Mouse (Mus musculus) spleen, postnatal 14 days (tissue): ENCODE data around the gene Snx17.
A peak's percentile ranks its signal among the peaks of the same experiment; 100 is the strongest.

Experiments used
- DNase-seq, 2 experiments: peaks; one replicate each; pipeline ENCODE4 v3.0.0; 2021 to 2022; ENCODE audit warnings: low spot score in 2 of 2

Gene Snx17

DNA sequence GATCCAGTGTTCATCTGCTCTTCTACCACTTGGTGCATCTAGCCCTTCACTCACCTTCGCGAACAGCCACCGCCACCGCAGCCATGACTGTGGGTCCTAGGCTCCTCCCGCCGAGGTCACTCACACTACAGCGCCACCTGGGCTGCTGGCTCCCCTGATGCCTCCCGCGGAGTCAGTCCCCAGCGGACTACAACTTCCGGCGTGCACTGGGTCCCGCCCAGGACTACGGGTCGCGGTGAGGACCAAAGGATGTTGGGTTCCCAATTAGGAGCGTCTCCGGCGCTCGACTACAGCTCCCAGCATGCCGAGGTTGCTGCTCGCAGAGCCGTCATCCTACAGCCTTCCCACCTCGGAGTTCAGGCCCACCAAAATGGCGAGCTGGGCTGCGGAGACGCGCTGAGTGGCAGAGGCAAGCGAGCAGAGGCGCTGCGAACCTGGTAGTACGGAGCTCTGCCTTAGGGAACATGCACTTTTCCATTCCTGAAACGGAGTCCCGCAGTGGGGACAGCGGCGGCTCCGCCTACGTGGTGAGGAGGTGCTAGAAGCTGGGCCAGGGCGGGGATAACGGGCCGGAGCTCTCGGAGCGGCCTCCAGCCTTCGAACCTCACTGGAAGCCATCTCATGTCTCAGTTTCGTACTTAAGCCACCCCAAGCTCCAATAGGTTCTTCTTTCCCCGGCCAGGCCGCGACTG lies at the start of gene Snx17, which contains the start of gene Eif2b4:
TSS of gene Snx17 (plus strand) at position 289 of the 692 bp plus-strand sequence.
TSS of gene Eif2b4 (minus strand) at position 492 of the 692 bp plus-strand sequence.
- DNase-seq = peak; percentile 99

DNA sequence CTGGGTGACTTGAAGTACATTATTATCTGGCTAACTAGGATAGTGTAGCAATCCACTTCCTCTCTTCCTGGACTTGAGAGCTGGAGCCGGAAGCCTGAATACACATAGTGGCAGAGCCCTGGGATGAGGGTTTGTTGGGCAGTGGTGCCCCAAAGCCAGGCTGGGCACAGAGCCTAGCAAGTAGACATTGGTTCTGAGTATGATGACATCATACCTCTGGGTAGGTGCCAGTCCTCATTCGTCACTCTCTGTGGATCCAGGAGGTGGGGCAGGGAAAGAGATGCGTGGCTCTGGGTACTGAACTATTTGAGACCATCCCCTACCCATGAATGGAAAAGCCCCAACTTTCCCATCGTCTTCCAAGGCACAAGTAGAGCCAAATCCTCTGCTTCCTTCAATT lies 43.2 kb upstream of the Snx17 start:
- no peak for DNase-seq

DNA sequence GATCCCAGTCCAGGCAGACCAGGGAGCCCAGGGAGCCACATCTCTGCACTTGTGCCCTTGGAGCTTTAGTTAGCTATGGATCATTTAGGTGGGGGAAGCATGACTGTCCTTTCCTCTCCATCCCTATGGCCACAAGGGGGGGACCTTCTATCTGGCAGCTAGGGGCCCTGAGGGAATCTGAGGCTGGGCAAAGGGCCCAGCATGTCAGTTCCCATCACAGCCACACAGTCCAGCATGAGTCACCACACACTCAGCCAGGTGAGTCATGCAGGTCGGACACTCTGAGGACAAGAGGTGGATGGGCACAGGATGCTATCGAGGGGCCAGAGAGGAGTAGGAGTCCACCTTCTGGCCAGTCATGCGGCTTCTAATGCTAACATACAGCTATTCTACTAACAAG lies 41.3 kb upstream of the Snx17 start:
- no peak for DNase-seq

DNA sequence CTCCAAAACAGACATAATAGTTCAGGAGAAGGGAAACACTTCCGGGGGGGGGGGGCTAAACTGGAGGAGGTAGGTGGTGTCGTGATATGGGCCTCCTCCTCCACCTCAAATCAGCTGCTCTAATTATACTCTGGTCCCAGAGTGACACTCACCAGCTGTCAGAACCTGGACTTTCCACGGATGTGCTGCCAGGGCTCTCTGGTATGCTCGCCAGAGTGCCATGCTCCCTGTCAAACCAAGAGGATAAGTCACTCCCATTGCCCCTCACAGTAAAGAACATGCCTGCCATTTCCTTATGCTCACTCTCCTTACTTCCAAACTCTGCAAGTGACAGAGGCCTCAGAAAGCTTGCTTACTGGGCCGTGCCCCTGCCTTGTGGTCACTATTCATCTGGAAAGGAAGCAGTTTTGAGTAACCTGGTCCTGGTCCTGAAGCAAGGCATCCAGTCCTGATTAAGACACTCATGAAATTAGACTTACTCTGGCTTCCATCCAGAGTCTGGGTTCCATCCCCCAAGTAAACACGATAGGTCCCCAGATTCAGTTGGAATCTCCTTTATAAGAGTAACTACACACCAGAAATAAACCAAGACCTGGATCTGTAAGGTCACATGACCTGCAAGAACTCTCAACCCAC lies 39.4 kb upstream of the Snx17 start:
- no peak for DNase-seq

DNA sequence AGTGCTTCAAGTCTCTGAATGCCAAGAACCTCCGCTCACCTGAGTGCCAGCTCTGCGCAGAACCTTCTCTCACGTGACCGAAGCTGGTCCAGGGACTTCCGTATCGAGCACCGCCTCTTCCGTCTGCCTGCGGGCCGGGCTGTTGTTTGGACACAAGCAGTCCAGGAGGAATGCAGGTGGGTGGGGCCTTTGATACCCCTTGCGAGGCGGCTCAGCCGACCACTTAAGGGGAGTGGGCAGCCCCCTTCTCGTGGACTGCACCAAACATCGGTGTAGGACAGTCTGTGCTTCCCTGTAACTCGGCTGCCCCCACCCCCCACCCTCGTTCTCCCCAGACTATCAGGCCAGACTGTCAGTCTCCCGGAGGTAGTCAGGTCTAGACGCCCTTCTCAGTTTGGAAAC lies 38.9 kb upstream of the Snx17 start, which contains the start of gene Mpv17:
TSS of gene Mpv17 (minus strand) at position 100 of the 402 bp plus-strand sequence.
- DNase-seq = peak; percentile 38 to 60

DNA sequence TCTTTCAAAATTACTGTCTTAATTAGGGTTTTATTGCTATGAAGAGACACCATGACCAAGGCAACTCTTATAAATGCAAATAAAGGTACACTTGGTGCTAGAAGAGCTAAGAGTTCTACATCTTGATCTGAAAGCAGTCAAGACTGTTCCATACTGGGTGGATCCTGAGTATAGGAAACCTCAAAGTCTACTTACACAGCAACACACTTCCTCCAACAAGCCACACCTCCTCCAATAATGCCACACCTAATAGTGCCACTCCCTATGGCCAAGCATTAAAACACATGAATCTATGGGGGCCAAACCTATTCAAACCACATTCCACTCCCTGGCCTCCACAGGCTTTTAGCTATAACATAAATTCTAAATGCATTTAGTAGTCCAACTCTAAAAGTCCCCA lies 30.6 kb upstream of the Snx17 start:
- DNase-seq = no peak

DNA sequence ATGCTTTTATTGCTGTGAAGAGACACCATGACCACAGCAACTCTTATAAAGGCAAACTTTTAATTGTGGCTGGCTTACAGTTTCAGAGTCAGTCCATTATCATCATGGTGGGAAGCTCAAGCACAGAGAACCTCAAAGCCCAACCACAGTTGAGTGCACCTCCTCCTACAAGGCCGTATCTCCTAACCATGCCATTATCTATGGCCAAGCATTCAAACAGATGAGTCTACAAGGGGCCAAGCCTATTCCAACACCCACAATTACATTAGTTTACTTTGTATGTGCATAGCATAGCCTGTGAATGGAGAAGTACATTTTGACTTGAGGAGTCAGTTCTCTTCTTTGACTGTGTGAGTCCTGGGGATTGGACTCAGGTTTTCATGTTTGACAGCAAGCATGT lies 28.1 kb upstream of the Snx17 start:
- DNase-seq = no peak

DNA sequence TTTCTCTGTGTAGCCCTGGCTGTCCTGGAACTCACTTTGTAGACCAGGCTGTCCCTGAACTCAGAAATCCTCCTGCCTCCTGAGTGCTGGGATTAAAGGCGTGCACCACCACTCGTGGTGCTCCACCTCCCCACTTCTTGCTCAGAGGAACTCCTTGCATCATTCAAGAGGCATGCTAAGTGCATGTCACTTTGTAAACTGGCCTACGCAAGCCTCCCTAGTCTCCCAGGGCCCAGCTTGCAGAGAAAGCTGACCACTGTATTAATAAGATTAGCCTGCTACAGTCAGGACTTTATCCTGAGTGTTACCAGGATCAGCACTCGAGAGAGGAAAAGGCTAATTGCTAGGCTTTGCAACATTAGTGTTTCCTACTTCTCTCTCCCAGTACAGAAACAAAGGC lies 24.4 kb upstream of the Snx17 start:
- no peak for DNase-seq

DNA sequence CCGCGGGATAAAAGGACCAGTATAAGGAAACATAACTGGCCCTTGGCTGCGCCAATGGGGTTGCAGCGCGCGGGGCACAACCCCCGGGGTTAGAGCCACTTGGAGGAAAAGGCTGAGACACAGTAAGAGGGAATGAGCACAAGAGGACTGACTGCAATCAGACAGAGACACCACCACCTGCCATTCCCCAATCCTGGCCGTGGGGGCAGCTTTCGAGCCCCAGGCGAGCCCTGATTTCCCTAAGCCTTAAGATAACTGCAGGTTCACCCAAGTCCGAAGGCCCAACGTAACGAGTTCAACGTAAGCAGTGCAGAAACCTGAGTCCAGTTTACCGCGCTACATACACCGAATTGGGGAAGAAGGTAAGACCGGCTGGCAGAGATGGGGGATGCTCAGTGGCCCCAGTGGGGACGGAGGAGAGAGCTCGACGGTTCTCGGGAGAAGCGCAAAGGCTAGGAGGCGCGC lies 13.7 kb upstream of the Snx17 start:
- no peak for DNase-seq

DNA sequence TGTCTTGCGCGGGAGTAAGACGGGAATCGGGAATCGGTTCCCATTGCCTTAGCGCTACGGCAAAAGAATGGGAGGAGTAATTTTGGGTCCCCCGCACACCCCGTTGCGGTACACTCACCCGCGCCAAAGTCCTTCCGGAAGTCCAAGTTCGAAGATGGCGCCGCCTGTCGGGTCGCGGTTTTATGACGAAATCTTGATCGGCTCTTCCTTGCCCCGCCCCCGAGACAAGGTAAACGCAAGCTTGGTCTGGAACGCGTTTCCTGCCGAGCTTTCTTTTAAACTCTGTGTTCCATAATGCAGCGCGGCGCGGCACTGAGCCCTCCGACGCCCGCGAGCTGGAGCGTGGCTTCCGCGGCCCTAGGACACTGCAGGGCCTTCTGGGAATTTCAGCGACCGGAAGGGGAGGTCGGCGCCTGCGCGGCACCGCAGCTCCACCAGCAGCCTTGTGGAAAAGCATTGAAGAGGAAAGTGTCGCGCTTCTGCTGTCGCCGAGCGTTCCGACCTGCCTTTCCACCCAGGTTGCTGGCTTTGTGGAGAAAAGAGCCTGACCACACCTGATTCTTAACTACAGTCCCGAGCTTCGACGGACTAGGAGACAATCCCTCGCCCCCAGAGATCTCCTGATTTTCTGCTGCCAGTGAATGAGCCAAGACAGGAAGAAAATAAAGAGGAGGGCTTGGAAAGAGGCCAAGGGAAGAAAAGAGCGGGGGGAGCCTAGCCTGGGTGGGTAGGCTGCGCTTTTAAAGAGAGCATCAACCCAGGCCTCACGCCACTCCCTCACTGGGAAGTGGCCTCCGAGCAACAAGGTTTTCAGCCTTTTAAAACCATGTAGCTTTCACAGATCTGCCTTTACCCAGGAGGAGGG lies 13.0 kb upstream of the Snx17 start, which contains the start of the genes Gm29609 and Gtf3c2:
TSS of gene Gm29609 (minus strand) at position 146 of the 865 bp plus-strand sequence.
TSS of gene Gtf3c2 (minus strand) at position 379 of the 865 bp plus-strand sequence.
- DNase-seq = peak; percentile 85 to 92

DNA sequence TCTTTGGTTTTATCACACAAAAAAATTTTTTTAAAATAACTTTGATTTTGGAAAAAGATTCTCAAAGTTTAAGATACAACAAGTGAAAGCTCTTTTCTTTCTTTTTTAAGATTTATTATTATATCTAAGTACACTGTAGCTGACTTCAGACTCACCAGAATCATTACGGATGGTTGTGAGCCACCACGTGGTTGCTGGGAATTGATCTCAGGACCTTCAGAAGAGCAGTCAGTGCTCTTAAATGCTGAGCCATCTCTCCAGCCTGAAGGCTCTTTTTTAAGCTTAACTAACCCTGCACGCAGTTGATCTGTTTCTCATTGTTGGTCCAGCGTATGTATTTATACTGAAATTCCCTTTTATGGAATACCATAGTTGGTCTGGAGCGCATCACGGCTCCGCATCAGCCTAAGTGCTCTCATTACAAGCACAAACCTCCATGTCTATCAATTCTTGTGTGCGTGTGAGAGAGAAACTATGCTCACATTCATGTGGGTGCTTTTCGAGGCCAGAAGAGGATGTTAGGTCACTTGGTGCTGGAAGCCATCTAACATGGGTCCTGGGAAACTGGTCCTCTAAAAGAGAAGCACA lies 11.8 kb upstream of the Snx17 start:
- DNase-seq = no peak

DNA sequence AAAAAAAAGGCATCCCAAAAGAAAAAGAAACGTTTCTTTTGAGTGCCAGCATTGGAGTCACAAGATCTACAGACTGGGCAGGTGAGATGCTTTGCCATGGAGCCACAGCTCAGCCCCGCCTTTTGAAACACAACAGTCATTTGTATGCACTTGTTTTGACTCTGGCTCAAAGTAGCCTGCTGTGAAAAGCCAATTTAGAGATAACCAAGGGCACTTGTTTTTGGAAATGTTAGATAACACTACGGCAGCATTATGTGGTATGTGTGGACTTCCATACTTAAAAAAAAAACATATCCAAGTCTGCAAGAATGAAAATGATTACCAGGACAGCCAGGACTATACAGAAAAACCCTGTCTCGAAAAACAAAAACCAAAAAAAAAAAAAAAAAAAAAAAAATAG lies 9.3 kb upstream of the Snx17 start:
- DNase-seq = no peak

DNA sequence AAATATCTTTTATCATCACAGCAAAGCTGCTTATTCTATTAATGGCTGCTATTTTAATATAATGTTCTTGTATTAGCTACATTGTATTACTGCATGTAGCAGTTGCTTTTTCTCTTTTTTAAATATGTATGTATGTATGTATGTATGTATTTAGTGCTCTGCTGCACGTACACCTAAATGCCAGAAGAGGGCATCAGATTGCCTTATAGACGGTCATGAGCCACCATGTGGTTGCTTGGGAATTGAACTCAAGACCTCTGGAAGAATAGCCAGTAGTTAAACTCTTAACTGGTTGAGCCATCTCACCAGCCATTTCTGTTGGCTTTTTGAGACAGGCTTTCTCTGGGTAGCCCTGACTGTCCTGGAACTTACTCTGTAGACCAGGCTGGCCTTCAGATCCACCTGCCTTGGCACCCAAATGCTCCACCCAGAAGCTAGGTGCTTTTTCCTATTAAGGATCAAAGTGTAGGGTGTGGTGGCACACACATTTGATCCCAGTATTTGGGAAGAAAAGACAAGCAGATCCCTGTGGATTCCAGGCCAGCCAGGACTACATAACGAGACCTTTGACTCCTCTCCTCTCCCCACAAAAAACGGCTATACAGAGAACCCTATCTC lies 4.7 kb upstream of the Snx17 start:
- no peak for DNase-seq

DNA sequence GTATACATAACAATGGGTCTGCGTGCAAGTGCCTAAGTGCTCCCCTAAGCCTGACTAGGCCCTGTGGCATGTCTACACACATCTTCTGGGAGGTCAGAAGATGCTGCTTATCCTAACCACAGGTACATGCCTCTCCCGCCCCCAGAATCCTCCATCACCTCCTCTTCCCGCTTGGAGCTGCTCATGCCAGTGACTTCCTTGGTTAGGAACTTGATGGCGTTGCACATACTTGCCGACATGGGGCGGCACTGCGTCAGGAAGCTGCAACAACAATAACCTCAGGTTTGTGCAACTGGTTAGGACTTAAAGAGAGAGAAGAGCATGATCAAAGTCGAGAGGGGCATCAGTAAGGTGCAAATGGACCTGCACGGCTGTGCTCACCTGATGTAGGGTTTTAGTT lies 2.8 kb upstream of the Snx17 start:
- no peak for DNase-seq

DNA sequence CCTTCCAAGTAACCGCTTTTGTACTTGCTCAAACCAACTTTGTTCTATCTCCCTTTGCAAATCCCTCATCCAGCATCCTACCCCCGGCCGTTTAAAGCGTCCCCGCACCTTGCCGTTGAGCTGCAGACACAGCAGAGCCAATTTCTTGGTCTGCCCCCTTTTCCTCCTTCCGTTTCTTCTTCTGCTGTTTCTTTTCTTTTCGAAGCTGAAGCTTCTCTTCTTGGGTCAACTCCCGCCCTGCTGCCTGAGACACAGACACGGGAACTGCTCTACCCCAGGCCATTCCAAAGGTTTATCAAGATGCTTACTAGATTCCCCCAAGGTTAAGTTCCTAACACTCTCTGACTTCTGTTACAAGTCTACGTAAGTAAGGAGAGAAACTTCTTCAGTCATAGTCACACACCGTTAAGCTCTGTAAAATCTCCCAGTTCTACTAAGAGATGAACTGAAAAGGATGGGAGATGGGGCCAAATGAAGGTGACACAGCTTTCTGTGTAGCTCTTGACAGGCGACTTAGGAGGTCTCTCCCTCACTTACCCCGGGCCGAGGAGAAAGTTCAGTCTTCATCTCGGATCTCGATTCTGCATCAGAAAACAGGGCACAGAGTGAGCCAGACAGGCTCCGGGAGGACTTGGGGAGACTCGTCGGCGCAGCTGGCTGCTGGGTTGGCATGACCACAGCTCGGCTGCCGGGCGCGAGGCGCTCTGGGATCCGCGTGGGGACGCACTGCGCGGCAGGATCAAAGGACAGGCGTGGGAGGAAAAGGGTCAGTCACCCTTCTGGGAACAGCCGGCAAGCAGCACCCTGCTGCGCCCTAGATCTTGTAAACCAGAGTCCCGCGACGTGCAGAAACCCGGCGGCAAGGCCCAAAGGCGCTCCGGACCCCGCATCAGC lies 735 bp upstream of the Snx17 start:
- no peak for DNase-seq

DNA sequence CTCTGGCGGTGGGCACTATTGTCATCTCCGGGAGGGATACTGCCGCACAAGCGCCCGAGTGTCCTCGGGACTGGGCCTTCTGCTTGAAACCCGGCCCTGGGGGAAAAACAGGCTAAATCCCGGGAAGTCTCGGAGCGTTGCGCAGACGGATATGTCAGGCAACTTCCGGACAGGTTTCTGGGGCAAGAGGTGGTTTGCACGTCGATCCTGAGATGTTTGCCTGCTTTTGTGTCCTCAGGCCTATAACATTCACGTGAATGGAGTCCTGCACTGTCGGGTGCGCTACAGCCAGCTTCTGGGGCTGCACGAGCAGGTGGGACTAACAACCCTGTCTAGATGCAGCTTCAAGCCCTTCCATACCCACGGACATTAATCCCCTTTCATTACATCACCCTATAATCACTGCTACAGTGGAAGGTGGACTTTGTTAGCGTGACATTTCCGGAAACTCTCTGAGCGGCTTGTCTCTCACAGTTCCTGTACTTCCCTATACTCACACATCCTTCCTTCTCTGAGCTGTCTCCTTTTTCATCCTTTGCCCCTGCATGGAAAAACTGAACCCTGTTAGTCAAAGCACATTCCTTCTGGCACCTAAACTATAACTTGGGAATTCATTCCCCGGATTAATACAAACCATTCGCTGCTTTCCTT lies 729 bp downstream of the Snx17 start:
- DNase-seq = no peak

DNA sequence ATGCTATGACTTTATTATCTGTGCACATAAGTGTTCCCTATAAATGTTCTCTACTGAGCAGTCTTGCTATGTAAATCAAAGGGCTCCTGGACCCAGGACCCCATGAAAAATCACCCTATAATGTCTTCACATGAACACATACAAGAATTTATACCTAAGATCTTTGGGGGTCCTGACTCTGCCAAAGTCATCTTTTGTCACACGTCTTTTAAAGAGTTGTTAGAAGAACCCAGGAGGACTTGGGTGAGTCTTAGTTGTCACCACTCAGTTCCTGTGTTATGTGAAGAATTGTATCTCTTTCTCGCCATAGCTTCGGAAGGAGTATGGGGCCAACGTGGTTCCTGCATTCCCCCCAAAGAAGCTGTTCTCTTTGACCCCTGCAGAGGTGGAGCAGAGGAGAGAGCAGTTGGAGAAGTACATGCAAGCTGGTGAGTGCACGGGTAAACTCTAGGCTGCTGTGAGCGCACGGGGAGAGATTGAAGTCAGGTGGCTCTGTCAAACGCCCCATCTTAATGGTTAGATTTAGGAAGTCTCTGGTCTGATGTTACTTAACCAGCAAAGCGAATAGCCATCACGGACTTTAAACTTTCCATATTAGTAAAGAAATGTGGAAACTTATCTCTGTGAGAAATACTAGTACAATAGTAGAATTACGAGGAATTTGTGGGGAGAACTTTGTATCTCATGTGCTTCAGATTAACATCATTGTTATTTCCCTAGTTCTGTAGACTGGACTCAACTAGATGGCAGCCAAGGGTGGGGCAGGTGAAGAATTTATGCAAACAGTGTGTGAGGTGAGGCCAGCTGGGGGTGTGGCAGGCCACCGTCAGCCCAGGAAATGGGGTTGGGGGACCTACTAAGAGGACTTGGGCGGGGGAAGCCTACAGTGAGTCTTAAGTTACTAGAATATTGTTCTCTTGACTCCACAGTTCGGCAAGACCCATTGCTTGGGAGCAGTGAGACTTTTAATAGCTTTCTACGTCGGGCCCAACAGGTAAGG lies 1.8 kb downstream of the Snx17 start:
- no peak for DNase-seq

DNA sequence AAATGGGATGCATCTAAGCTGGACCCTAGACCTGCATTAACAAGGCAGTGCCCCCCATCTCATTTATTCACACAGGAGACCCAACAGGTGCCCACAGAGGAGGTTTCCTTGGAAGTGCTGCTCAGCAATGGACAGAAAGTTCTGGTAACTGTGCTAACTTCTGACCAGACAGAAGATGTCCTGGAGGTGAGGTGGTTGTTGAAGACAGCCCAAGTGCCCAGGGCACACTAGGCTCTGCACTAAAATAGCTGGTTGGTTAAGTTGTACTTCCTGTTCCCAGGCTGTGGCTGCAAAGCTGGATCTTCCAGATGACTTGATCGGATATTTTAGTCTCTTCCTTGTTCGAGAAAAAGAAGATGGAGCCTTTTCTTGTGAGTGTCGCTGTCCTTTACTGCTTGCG lies 2.6 kb downstream of the Snx17 start:
- DNase-seq = no peak

DNA sequence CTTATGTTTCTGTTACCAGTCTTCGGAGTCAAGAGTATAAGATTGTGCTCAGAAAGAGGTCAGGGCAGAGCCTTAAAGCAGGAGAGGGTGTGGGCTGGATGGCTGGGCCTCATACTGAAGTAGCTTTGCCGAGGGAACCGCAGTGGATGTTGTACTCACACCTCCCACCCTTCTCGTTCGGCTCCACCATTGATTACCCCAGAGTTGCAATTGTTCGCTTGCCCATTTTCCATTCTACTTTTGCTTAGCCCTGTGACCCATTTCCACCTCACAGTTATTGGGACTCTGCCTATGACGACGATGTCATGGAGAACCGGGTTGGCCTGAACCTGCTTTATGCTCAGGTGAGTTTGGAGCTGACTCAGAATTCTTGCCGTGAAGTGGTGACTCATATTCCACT lies 3.2 kb downstream of the Snx17 start:
- DNase-seq = no peak
